Mouse (Mus musculus) layer of hippocampus, adult 18-20 months (tissue): Measurements from ENCODE around the gene Olfr711. TPM values are rescaled to one million over a fixed set of nuclear protein-coding genes. Genes with fewer than 3 reads are reported as not detected.
"Not testable (repeated sequence)": the region's sequence is repeated elsewhere in the genome, so short reads cannot be mapped to it uniquely, and the experiment has no call there.

Experiments
- DNase-seq, 2 experiments: peaks; one replicate each; pipeline ENCODE4 v3.0.0; 2022; ENCODE audit warnings: low spot score in 2 of 2
- long read RNA-seq: library from polyadenylated mRNA; stranded (forward); transcript quantifications from one replicate; pipeline ENCODE4 v2.0.0, GENCODE M21; 2021
- total RNA-seq, 2 experiments: library from RNA; stranded (reverse); gene quantifications; 2 replicates each; pipeline ENCODE4 v1.2.3; 2021

Olfr711 gene
- total RNA-seq = not detected
- long read RNA-seq = 0 reads

GRCm38 (mm10) chr7:106975353-106975752 is at the start of gene Olfr711:
TSS of gene Olfr711 (minus strand) at chr7:106975453.
- DNase-seq = no peak

DNA sequence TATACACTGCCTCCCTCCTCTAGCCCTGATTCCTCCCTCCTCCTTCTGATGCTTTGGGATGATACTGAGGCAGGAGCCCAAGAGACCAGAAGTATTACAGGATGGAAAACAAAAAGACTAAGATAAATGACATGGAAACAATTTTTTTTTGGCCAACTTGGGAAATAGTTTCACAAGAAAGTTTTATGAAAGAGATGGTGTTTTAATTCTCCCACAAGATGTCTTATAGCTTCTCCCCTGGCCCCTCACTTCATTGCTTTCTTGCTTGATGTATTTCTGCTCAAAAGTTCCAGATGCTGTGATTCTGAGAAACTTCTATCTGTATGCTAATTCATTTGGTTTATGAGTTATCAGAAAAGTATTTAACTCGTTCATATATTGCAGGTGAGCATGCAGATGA is 30.7 kb upstream of the Olfr711 start, which contains the start of gene Olfr2:
Gene Olfr2, minus strand, starts transcription at position 101 of the 400 bp plus-strand sequence.
- DNase-seq = no peak

GRCm38 (mm10) chr7:107004169-107004568 is 28.9 kb upstream of the Olfr711 start:
- DNase-seq = no peak

GRCm38 (mm10) chr7:107000798-107001197 is 25.5 kb upstream of the Olfr711 start:
- DNase-seq = no peak

- no peak for DNase-seq
Observed at GRCm38 (mm10) chr7:106985236-106985635, 10.0 kb upstream of the Olfr711 start.

DNA sequence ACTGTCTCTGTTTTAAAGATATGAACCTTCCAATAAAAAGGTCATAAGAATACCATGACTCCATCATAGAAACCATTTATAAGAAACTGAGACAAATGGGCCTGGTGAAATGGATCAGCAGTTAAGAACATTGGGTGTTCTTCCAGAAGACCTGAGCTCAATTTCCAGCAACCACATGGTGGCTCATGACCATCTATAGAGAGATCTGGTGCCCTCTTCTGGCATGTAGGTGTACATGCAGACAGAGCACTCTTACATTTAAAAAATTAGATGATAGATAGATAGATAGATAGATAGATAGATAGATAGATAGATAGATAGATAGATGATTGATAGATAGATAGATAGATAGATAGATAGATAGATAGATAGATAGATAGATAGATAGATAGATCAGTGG is 7.8 kb downstream of the Olfr711 start:
- not testable (repeated sequence) for DNase-seq

DNA sequence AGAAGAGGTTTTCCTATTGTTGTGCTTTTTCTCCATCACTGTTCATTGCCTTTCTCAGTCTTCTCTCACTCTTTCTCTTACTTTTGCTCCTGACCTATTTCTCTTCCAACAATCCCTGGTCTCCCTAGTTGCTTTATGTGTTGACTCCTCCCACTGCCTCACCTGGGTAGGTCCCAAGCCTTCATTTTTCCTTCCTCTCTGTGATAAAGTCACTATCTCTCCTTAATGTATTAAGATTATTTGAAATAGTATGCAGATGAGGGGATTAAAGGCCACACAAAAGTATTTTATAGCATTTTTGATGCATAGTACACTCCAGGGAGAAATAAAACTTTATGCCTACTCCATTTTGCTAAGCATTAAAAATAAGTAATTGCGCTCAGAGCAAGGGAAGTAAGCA is 11.4 kb downstream of the Olfr711 start, which contains the start of gene Olfr6:
Gene Olfr6, minus strand, starts transcription at position 101 of the 400 bp plus-strand sequence.
- DNase-seq = no peak

GRCm38 (mm10) chr7:106948212-106948611 is 27.0 kb downstream of the Olfr711 start, which contains the start of gene Olfr710:
TSS of gene Olfr710 (minus strand) at chr7:106948312.
- no peak for DNase-seq

DNA sequence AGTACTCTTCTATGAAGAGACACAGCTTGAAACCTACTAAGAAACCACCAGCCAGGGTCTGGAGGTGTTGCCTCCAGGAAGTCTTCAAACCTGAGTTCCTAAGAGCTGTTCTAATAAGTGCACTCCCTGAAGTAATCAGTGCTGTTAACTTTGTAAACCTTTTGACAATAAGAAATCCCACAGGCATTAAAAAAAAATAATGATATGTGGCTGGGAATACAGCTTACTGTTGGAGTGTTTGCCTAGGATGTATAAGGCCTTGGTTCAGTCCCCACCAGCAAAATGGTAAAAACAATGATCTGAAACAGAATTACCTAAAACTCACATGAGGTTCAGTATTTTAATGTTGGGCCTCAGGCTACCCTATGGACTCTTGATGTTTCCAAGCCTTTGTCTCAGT is 43.1 kb downstream of the Olfr711 start, which contains the start of gene Olfr709-ps1:
Gene Olfr709-ps1, minus strand, starts transcription at position 101 of the 400 bp plus-strand sequence.
- DNase-seq = no peak

DNA sequence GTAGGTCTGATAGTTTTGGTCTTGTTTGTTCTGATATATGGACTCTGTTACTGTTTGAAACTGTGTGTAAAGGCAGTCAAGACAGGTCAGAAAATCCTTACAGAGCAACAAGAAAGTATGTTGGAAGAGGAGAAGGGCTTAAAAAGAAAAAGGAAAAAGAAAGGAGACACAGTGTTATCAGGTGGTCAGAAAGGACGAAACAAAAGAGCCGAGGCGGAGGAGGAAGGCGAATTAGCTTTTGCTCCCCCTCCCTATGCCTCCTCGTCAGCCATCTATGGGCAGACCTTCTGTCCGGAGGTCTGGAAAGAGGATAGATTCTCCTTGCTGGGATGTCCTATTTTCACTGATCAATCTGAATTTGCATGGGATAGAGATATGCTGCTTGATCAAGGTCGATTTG is 54.3 kb downstream of the Olfr711 start:
- not testable (repeated sequence) for DNase-seq

Other genes with a start within 250 kb of the Olfr711 start
- not detected for gene Olfr697, start 233.0 kb downstream of the Olfr711 start, total RNA-seq
- gene Olfr698, start 220.1 kb downstream of the Olfr711 start, total RNA-seq = not detected
- not detected for gene Olfr699, start 182.3 kb downstream of the Olfr711 start, total RNA-seq
- not detected for gene Olfr700, start 166.6 kb downstream of the Olfr711 start, total RNA-seq
- gene Olfr701, start 161.3 kb downstream of the Olfr711 start, total RNA-seq = not detected
- gene Olfr702, start 141.6 kb downstream of the Olfr711 start, total RNA-seq = not detected
- not detected for gene Olfr703, start 132.1 kb downstream of the Olfr711 start, total RNA-seq
- gene Olfr704, start 112.3 kb downstream of the Olfr711 start, total RNA-seq = not detected
- gene Olfr705, start 98.6 kb downstream of the Olfr711 start, total RNA-seq = not detected
- gene Olfr706, start 87.3 kb downstream of the Olfr711 start, total RNA-seq = not detected
- not detected for gene Olfr707, start 74.2 kb downstream of the Olfr711 start, total RNA-seq
- gene Olfr1532-ps1, start 67.5 kb downstream of the Olfr711 start, total RNA-seq = not detected
- gene Olfr709-ps1, start 43.2 kb downstream of the Olfr711 start, total RNA-seq = not detected
- gene Olfr710, start 27.1 kb downstream of the Olfr711 start, total RNA-seq = not detected
- gene Olfr6, start 11.5 kb downstream of the Olfr711 start, total RNA-seq = not detected
- not detected for gene Olfr2, start 30.6 kb upstream of the Olfr711 start, total RNA-seq
- not detected for gene Olfr713, start 55.7 kb upstream of the Olfr711 start, total RNA-seq
- not detected for gene Olfr714, start 95.5 kb upstream of the Olfr711 start, total RNA-seq
- not detected for gene Olfr17, start 117.8 kb upstream of the Olfr711 start, total RNA-seq
- gene Olfr715b, start 134.9 kb upstream of the Olfr711 start, total RNA-seq = not detected
- not detected for gene Olfr715, start 155.6 kb upstream of the Olfr711 start, total RNA-seq
- not detected for gene Olfr716, start 162.9 kb upstream of the Olfr711 start, total RNA-seq
- not detected for gene Nlrp14, start 191.5 kb upstream of the Olfr711 start, total RNA-seq
- not detected for gene Rbmxl2, start 234.0 kb upstream of the Olfr711 start, total RNA-seq